Mouse (Mus musculus) cerebellum, adult 18-20 months (tissue): ENCODE results near the gene Hpcal4.
"Not testable (repeated sequence)": the region's sequence is repeated elsewhere in the genome, so short reads cannot be mapped to it uniquely, and the experiment has no call there.

Source experiments
- DNase-seq, 2 experiments: peaks; one replicate each; pipeline ENCODE4 v3.0.0; 2021

Hpcal4 gene

GRCm38 (mm10) chr4:123182328-123183238 is at the start of gene Hpcal4:
Hpcal4 (plus strand) TSS chr4:123183227.
- peak; percentile 47 to 62 for DNase-seq

GRCm38 (mm10) chr4:123137551-123137950 is 45.5 kb upstream of the Hpcal4 start:
- DNase-seq: no peak

- DNase-seq: peak; percentile 76 to 84
Observed at GRCm38 (mm10) chr4:123139513-123140154, 43.4 kb upstream of the Hpcal4 start, which contains the start of gene Ppie. Ppie (minus strand) TSS chr4:123139951.

GRCm38 (mm10) chr4:123147446-123148150 is 35.4 kb upstream of the Hpcal4 start:
- DNase-seq: no peak

- no peak for DNase-seq
Observed at GRCm38 (mm10) chr4:123152003-123152402, 31.0 kb upstream of the Hpcal4 start.

GRCm38 (mm10) chr4:123152976-123153375 is 30.1 kb upstream of the Hpcal4 start:
- DNase-seq: no peak

- DNase-seq: peak; percentile 27 to 49
Observed at GRCm38 (mm10) chr4:123155004-123155403, 28.0 kb upstream of the Hpcal4 start.

GRCm38 (mm10) chr4:123155427-123155826 is 27.6 kb upstream of the Hpcal4 start:
- DNase-seq: no peak

GRCm38 (mm10) chr4:123155840-123156239 is 27.2 kb upstream of the Hpcal4 start:
- DNase-seq: no peak

GRCm38 (mm10) chr4:123160571-123160970 is 22.5 kb upstream of the Hpcal4 start:
- no peak for DNase-seq

- not testable (repeated sequence) for DNase-seq
Observed at GRCm38 (mm10) chr4:123161251-123161650, 21.8 kb upstream of the Hpcal4 start.

- DNase-seq: no peak
Observed at GRCm38 (mm10) chr4:123162305-123162917, 20.6 kb upstream of the Hpcal4 start.

GRCm38 (mm10) chr4:123164157-123164556 is 18.9 kb upstream of the Hpcal4 start:
- DNase-seq: no peak

GRCm38 (mm10) chr4:123171811-123172210 is 11.2 kb upstream of the Hpcal4 start:
- no peak for DNase-seq

GRCm38 (mm10) chr4:123183239-123184056 is 421 bp downstream of the Hpcal4 start:
- DNase-seq: peak; percentile 88 to 94

GRCm38 (mm10) chr4:123184816-123185215 is 1.8 kb downstream of the Hpcal4 start:
- no peak for DNase-seq

GRCm38 (mm10) chr4:123192336-123192735 is 9.3 kb downstream of the Hpcal4 start:
- DNase-seq: no peak

GRCm38 (mm10) chr4:123193791-123194190 is 10.8 kb downstream of the Hpcal4 start:
- no peak for DNase-seq

- DNase-seq: no peak
Observed at GRCm38 (mm10) chr4:123196695-123197094, 13.7 kb downstream of the Hpcal4 start.

- peak; percentile 81 to 89 for DNase-seq
Observed at GRCm38 (mm10) chr4:123200771-123201185, 17.8 kb downstream of the Hpcal4 start.

GRCm38 (mm10) chr4:123201186-123202093 is 18.4 kb downstream of the Hpcal4 start, which contains the start of gene Nt5c1a:
Nt5c1a (plus strand) TSS chr4:123201504.
- peak; percentile 77 to 78 for DNase-seq
